Mouse (Mus musculus): ENCODE measurements around the gene Gcnt2. TPM values are rescaled to one million over a fixed set of nuclear protein-coding genes. Genes with fewer than 3 reads are reported as not detected.
"Not testable (repeated sequence)": the region's sequence is repeated elsewhere in the genome, so short reads cannot be mapped to it uniquely, and the experiment has no call there.

Gcnt2 gene
- polyA plus RNA-seq, 1 experiment = not detected

- 91% methylated on average over 9 of the region's 9 CpGs for WGBS
- TF ChIP-seq POLR2A (IDR thresholded peaks at IDR 0.05; ENCODE audit: insufficient read depth, low read depth, low read length) (no peak), CTCF (IDR thresholded peaks at IDR 0.05; ENCODE audit: insufficient read depth, low read depth, low read length) (no peak)
- H3K4me3 ChIP-seq (ENCODE audit: insufficient read depth, low read depth, low read length) = no peak overlapping the region
- H3K27ac ChIP-seq (ENCODE audit: insufficient read depth, low read depth, low read length) = no peak overlapping the region
- peaks cover 8% of the 10 kb centered on the region; the same call in 1 of the 2 replicates for H3K4me1 ChIP-seq (ENCODE audit: control insufficient read depth, insufficient read depth, low read length)
Observed at GRCm38 (mm10) chr13:40883903-40884302, 24.3 kb downstream of the Gcnt2 start.

GRCm38 (mm10) chr13:40884878-40885277 lies 25.3 kb downstream of the Gcnt2 start:
- peaks cover 8% of the 10 kb centered on the region; the same call in 1 of the 2 replicates for H3K4me1 ChIP-seq (ENCODE audit: control insufficient read depth, insufficient read depth, low read length)
- no peak for TF ChIP-seq CTCF (IDR thresholded peaks at IDR 0.05; ENCODE audit: insufficient read depth, low read depth, low read length)
- TF ChIP-seq POLR2A (IDR thresholded peaks at IDR 0.05; ENCODE audit: insufficient read depth, low read depth, low read length) = no peak
- WGBS = 85% methylated on average over 5 of the region's 5 CpGs
- H3K27ac ChIP-seq (ENCODE audit: insufficient read depth, low read depth, low read length) = no peak overlapping the region
- no peak overlapping the region for H3K4me3 ChIP-seq (ENCODE audit: insufficient read depth, low read depth, low read length)

DNA sequence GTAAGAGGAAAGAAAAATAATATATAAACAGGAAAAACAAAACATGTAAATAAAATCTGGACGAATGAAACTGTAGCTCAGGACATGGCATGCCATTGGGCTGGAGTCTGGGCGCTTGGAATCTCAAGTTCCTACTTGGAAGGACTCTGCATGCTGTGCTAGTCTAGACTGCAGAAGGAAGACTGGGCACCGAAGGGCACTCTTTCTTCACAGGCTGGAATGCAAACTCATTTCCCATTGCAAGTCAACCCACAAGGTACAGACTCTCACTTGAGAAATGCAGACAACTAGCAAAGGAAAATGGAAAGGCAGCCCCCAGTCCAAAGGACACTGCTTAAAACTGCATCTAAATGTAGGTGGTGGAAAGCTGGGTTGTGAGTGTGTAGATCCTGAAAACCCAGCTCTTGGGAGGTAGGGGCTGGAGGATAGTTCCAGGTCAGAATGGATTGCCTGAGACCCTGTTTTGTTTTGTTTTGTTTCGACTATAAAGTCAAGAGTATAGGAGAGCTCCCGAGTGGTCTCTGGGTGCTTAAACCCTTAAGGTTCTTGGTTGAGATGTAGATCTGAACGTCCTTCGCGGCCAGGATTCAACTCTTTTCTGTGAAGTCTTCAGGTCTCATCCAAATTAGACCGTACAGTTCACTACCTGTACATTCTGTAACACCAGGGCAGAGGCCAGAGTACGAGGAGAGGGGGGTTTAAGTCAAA lies 26.5 kb downstream of the Gcnt2 start:
- TF ChIP-seq POLR2A (IDR thresholded peaks at IDR 0.05; ENCODE audit: insufficient read depth, low read depth, low read length) (no peak), CTCF (IDR thresholded peaks at IDR 0.05; ENCODE audit: insufficient read depth, low read depth, low read length) (no peak)
- WGBS = 70% methylated on average over 10 of the region's 10 CpGs
- no peak overlapping the region for H3K27ac ChIP-seq (ENCODE audit: insufficient read depth, low read depth, low read length)
- H3K4me3 ChIP-seq (ENCODE audit: insufficient read depth, low read depth, low read length) = no peak overlapping the region
- H3K4me1 ChIP-seq (ENCODE audit: control insufficient read depth, insufficient read depth, low read length) = peaks cover 8% of the 10 kb centered on the region; the same call in 1 of the 2 replicates

- 3% methylated on average over 22 of the region's 22 CpGs for WGBS
- Histone ChIP-seq H3K4me3 (ENCODE audit: insufficient read depth, low read depth, low read length) (peak overlapping the region; percentile 40), H3K27ac (ENCODE audit: insufficient read depth, low read depth, low read length) (no peak overlapping the region), H3K4me1 (ENCODE audit: control insufficient read depth, insufficient read depth, low read length) (peaks cover 8% of the 10 kb centered on the region; the same call in 1 of the 2 replicates)
- TF ChIP-seq POLR2A (IDR thresholded peaks at IDR 0.05; ENCODE audit: insufficient read depth, low read depth, low read length) (no peak), CTCF (IDR thresholded peaks at IDR 0.05; ENCODE audit: insufficient read depth, low read depth, low read length) (no peak)
Observed at GRCm38 (mm10) chr13:40886643-40887381, 27.3 kb downstream of the Gcnt2 start.

DNA sequence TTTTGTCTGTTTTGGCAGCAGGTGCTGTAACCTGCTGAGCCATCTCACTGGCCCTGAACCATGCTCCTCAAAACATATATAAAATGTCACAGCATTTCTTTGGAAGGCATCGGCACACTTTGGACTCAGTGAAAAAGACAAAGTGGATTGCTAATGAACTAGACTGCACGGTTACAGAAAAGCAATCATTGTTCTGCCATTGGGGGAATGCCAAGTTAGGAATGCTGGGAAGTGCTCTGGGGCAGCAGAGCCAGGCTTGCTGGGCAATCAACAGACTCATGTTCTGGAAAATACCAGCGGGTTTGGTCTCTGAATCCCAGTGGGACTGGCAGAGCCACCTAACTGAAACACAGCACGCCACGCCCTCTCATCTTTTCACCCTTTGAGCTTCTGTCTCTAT lies 31.0 kb downstream of the Gcnt2 start:
- WGBS = 43% methylated on average over 5 of the region's 5 CpGs
- no peak overlapping the region for H3K4me3 ChIP-seq (ENCODE audit: insufficient read depth, low read depth, low read length)
- peaks cover 8% of the 10 kb centered on the region; the same call in 1 of the 2 replicates for H3K4me1 ChIP-seq (ENCODE audit: control insufficient read depth, insufficient read depth, low read length)
- peak overlapping the region; percentile 69; the same call in 1 of the 2 replicates for H3K27ac ChIP-seq (ENCODE audit: insufficient read depth, low read depth, low read length)
- TF ChIP-seq POLR2A (IDR thresholded peaks at IDR 0.05; ENCODE audit: insufficient read depth, low read depth, low read length) (no peak), CTCF (IDR thresholded peaks at IDR 0.05; ENCODE audit: insufficient read depth, low read depth, low read length) (no peak)

- not testable (repeated sequence) for H3K27ac ChIP-seq (ENCODE audit: insufficient read depth, low read depth, low read length); H3K4me1 ChIP-seq (ENCODE audit: control insufficient read depth, insufficient read depth, low read length); H3K4me3 ChIP-seq (ENCODE audit: insufficient read depth, low read depth, low read length)
- WGBS = 100% methylated on average over 1 of the region's 1 CpGs
Observed at GRCm38 (mm10) chr13:40891369-40891768, 31.8 kb downstream of the Gcnt2 start.

GRCm38 (mm10) chr13:40892043-40892442 lies 32.5 kb downstream of the Gcnt2 start:
- H3K27ac ChIP-seq (ENCODE audit: insufficient read depth, low read depth, low read length) = no peak overlapping the region
- TF ChIP-seq POLR2A (IDR thresholded peaks at IDR 0.05; ENCODE audit: insufficient read depth, low read depth, low read length) (no peak), CTCF (IDR thresholded peaks at IDR 0.05; ENCODE audit: insufficient read depth, low read depth, low read length) (no peak)
- 80% methylated on average over 7 of the region's 7 CpGs for WGBS
- peaks cover 3% of the 10 kb centered on the region; the same call in 1 of the 2 replicates for H3K4me1 ChIP-seq (ENCODE audit: control insufficient read depth, insufficient read depth, low read length)
- no peak overlapping the region for H3K4me3 ChIP-seq (ENCODE audit: insufficient read depth, low read depth, low read length)

DNA sequence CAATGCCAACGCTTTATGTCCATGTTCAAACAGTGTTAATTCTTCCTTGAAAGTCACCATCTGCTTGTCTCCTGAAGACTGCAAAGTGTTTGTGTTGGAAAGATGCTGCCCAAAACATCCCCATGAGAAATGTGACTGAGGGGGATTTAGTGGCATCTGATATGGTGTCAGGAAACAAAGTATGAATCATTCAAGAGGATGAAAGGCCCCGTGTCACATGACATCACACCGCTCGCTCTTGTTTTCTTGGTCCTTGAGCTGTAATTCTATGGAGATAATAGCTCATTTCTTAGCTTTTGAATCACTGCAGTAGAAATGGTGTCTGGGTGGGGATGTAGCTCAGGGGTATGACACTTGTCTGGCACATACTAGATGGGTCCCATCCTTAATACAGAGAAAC lies 33.0 kb downstream of the Gcnt2 start:
- 85% methylated on average over 4 of the region's 4 CpGs for WGBS

DNA sequence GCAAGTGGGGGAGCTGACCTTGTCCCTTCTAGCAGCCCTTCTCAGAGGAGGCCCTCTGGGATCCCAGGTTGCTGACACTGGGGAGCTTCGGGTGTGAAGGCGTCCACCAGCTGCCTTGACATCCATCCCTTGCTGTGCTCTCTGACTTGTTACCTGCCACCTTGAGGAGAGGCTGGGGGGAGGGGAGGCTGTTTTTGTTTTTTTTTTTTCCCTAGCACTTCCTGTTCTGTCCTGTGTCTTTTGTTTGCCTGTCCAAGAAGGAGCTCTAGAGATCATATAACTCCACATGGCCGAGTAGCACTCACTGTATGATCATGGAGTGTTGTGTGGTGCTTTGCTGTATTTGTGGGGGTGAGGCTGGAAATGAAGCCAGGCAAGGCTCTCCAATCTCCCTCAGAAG lies 34.0 kb downstream of the Gcnt2 start:
- TF ChIP-seq POLR2A (IDR thresholded peaks at IDR 0.05; ENCODE audit: insufficient read depth, low read depth, low read length) (no peak), CTCF (IDR thresholded peaks at IDR 0.05; ENCODE audit: insufficient read depth, low read depth, low read length) (no peak)
- WGBS = 97% methylated on average over 3 of the region's 3 CpGs
- Histone ChIP-seq H3K4me1 (ENCODE audit: control insufficient read depth, insufficient read depth, low read length) (no peaks in the 10 kb centered on the region), H3K4me3 (ENCODE audit: insufficient read depth, low read depth, low read length) (no peak overlapping the region), H3K27ac (ENCODE audit: insufficient read depth, low read depth, low read length) (no peak overlapping the region)

More for the DNA sequence above, 33.0 kb downstream of the Gcnt2 start:
- no peaks in the 10 kb centered on the region for H3K4me1 ChIP-seq (ENCODE audit: control insufficient read depth, insufficient read depth, low read length)
- H3K4me3 ChIP-seq (ENCODE audit: insufficient read depth, low read depth, low read length) = no peak overlapping the region
- H3K27ac ChIP-seq (ENCODE audit: insufficient read depth, low read depth, low read length) = no peak overlapping the region
- TF ChIP-seq CTCF (IDR thresholded peaks at IDR 0.05; ENCODE audit: insufficient read depth, low read depth, low read length) (no peak), POLR2A (IDR thresholded peaks at IDR 0.05; ENCODE audit: insufficient read depth, low read depth, low read length) (no peak)

GRCm38 (mm10) chr13:40898049-40898690 lies 38.6 kb downstream of the Gcnt2 start:
- not testable (repeated sequence) for H3K27ac ChIP-seq (ENCODE audit: insufficient read depth, low read depth, low read length); H3K4me1 ChIP-seq (ENCODE audit: control insufficient read depth, insufficient read depth, low read length); H3K4me3 ChIP-seq (ENCODE audit: insufficient read depth, low read depth, low read length)
- WGBS = 86% methylated on average over 14 of the region's 14 CpGs

All from olfactory bulb, adult 2 months (tissue).